Mouse (Mus musculus) neural tube, embryonic 14.5 days (tissue): ENCODE results near the gene Fbp1. TPM values are rescaled to one million over a fixed set of nuclear protein-coding genes. Genes with fewer than 3 reads are reported as not detected.

Experiments used
- ATAC-seq: fragments of 200-750 bp; cut with Nextera tagmentation; 2 replicates; pipeline ENCODE4 v1.8.0; 2017; ENCODE audit warnings: low read depth, mild to moderate bottlenecking, moderate TSS enrichment, moderate library complexity
- H3K27ac ChIP-seq: fragments of 300-500 bp; sonication (generic); 2 replicates; pipeline ENCODE4 v1.5.1; 2014; ENCODE audit warnings: low read depth, mild to moderate bottlenecking, control low read depth, low read length, moderate library complexity, mixed read lengths
- H3K27me3 ChIP-seq: fragments of 300-500 bp; sonication (generic); 2 replicates; pipeline ENCODE4 v1.6.1; 2014; ENCODE audit warnings: low read length; ENCODE audit not compliant: control insufficient read depth, insufficient read depth
- H3K36me3 ChIP-seq: fragments of 300-500 bp; sonication (generic); 2 replicates; pipeline ENCODE4 v1.6.1; 2014; ENCODE audit warnings: low read length, mixed read lengths; ENCODE audit not compliant: control insufficient read depth, insufficient read depth
- H3K4me1 ChIP-seq: fragments of 300-500 bp; sonication (generic); 2 replicates; pipeline ENCODE4 v1.6.1; 2014; ENCODE audit warnings: low read length; ENCODE audit not compliant: control insufficient read depth, insufficient read depth
- H3K4me2 ChIP-seq: fragments of 300-500 bp; sonication (generic); 2 replicates; pipeline ENCODE4 v1.6.1; 2014; ENCODE audit warnings: mild to moderate bottlenecking, low read depth, low read length, control low read depth
- H3K4me3 ChIP-seq: fragments of 300-500 bp; sonication (generic); 2 replicates; pipeline ENCODE4 v1.5.1; 2014; ENCODE audit warnings: low read depth, low read length, control low read depth, mixed read lengths
- H3K9ac ChIP-seq: fragments of 300-500 bp; sonication (generic); replicated peaks from 2 replicates; pipeline ENCODE4 v1.6.1; 2014; ENCODE audit warnings: low read depth, mild to moderate bottlenecking, control low read depth, low read length, mixed read lengths
- H3K9me3 ChIP-seq: fragments of 300-500 bp; sonication (generic); 2 replicates; pipeline ENCODE4 v1.6.1; 2016; ENCODE audit warnings: low read length; ENCODE audit not compliant: control insufficient read depth
- WGBS: fragments of 180-500 bp; shearing (Covaris S2); extraction: QIAGEN DNeasy Blood & Tissue Kit; methylation state at CpG from one replicate; pipeline ENCODE4 v1.1.7; 2014; 5-methylcytosine and 5-hydroxymethylcytosine counted together
- polyA plus RNA-seq: library from polyadenylated mRNA; unstranded; fragments of >200 nt; fragmentation: Nextera tagmentation; extraction: Ambion mirVana; gene quantifications from 2 replicates; pipeline ENCODE4 v1.2.1, GENCODE M21; 2014

The Fbp1 gene
- polyA plus RNA-seq, 1 experiment from 2014 or later, result 0.27 TPM

GRCm38 (mm10) chr13:62893044-62893842, 5.2 kb upstream of the Fbp1 start:
- H3K4me2 ChIP-seq, result no peak overlapping the region
- ATAC-seq, result no peak
- no peak overlapping the region for H3K27ac ChIP-seq
- peaks cover 6% of the 10 kb centered on the region; the same call in 1 of the 2 replicates for H3K27me3 ChIP-seq
- H3K9ac ChIP-seq, result no peak overlapping the region
- no peaks in the 10 kb centered on the region for H3K36me3 ChIP-seq
- H3K4me1 ChIP-seq, result no peaks in the 10 kb centered on the region
- H3K9me3 ChIP-seq, result no peaks in the 10 kb centered on the region
- no peak overlapping the region for H3K4me3 ChIP-seq
- WGBS, result 85% methylated on average over 9 of the region's 9 CpGs

GRCm38 (mm10) chr13:62889311-62889710, 1.2 kb upstream of the Fbp1 start:
- Histone ChIP-seq H3K4me3 (no peak overlapping the region), H3K9me3 (no peaks in the 10 kb centered on the region), H3K4me2 (no peak overlapping the region), H3K27me3 (peaks cover 9% of the 10 kb centered on the region; the same call in 1 of the 2 replicates), H3K4me1 (0 out of 2 replicates have a peak, but pooled peaks cover 3% of the 10 kb centered on the region), H3K9ac (no peak overlapping the region), H3K36me3 (no peaks in the 10 kb centered on the region), H3K27ac (no peak overlapping the region)
- no peak for ATAC-seq
- WGBS, result 93% methylated on average over 2 of the region's 2 CpGs

GRCm38 (mm10) chr13:62884536-62884935, 3.5 kb downstream of the Fbp1 start:
- WGBS, result 84% methylated on average over 3 of the region's 3 CpGs
- H3K4me3 ChIP-seq, result no peak overlapping the region
- peaks cover 9% of the 10 kb centered on the region; the same call in 1 of the 2 replicates for H3K27me3 ChIP-seq
- no peaks in the 10 kb centered on the region for H3K36me3 ChIP-seq
- H3K4me1 ChIP-seq, result 0 out of 2 replicates have a peak, but pooled peaks cover 3% of the 10 kb centered on the region
- no peak for ATAC-seq
- H3K9ac ChIP-seq, result no peak overlapping the region
- H3K9me3 ChIP-seq, result no peaks in the 10 kb centered on the region
- no peak overlapping the region for H3K4me2 ChIP-seq
- H3K27ac ChIP-seq, result no peak overlapping the region

- WGBS, result 93% methylated on average over 9 of the region's 9 CpGs
- no peak for ATAC-seq
- 0 out of 2 replicates have a peak, but pooled peaks cover 3% of the 10 kb centered on the region for H3K4me1 ChIP-seq
- H3K9me3 ChIP-seq, result no peaks in the 10 kb centered on the region
- H3K9ac ChIP-seq, result no peak overlapping the region
- H3K4me3 ChIP-seq, result no peak overlapping the region
- 0 out of 2 replicates have a peak, but pooled peaks cover 5% of the 10 kb centered on the region for H3K27me3 ChIP-seq
- H3K27ac ChIP-seq, result no peak overlapping the region
- no peaks in the 10 kb centered on the region for H3K36me3 ChIP-seq
- no peak overlapping the region for H3K4me2 ChIP-seq
Measured at GRCm38 (mm10) chr13:62883925-62884324, 4.2 kb downstream of the Fbp1 start.

GRCm38 (mm10) chr13:62883436-62883835, 4.6 kb downstream of the Fbp1 start:
- H3K27me3 ChIP-seq, result 0 out of 2 replicates have a peak, but pooled peaks cover 5% of the 10 kb centered on the region
- no peak overlapping the region for H3K27ac ChIP-seq
- no peak overlapping the region for H3K9ac ChIP-seq
- no peaks in the 10 kb centered on the region for H3K9me3 ChIP-seq
- 0 out of 2 replicates have a peak, but pooled peaks cover 3% of the 10 kb centered on the region for H3K4me1 ChIP-seq
- H3K36me3 ChIP-seq, result no peaks in the 10 kb centered on the region
- H3K4me3 ChIP-seq, result no peak overlapping the region
- 65% methylated on average over 2 of the region's 2 CpGs for whole genome bisulfite sequencing
- no peak overlapping the region for H3K4me2 ChIP-seq
- ATAC-seq, result no peak

- Histone ChIP-seq H3K4me1 (0 out of 2 replicates have a peak, but pooled peaks cover 3% of the 10 kb centered on the region), H3K4me2 (no peak overlapping the region), H3K27me3 (0 out of 2 replicates have a peak, but pooled peaks cover 3% of the 10 kb centered on the region), H3K36me3 (no peaks in the 10 kb centered on the region), H3K9me3 (no peaks in the 10 kb centered on the region), H3K4me3 (no peak overlapping the region), H3K9ac (no peak overlapping the region), H3K27ac (no peak overlapping the region)
- 92% methylated on average over 5 of the region's 5 CpGs for WGBS
- no peak for ATAC-seq
Measured at GRCm38 (mm10) chr13:62882856-62883255, 5.2 kb downstream of the Fbp1 start.

GRCm38 (mm10) chr13:62881336-62881735, 6.7 kb downstream of the Fbp1 start:
- Histone ChIP-seq H3K27me3 (no peaks in the 10 kb centered on the region), H3K4me3 (no peak overlapping the region), H3K36me3 (no peaks in the 10 kb centered on the region), H3K4me2 (no peak overlapping the region), H3K9me3 (no peaks in the 10 kb centered on the region), H3K9ac (no peak overlapping the region), H3K27ac (no peak overlapping the region), H3K4me1 (no peaks in the 10 kb centered on the region)
- 86% methylated on average over 9 of the region's 9 CpGs for WGBS
- ATAC-seq, result no peak

- Histone ChIP-seq H3K4me1 (no peaks in the 10 kb centered on the region), H3K9ac (no peak overlapping the region), H3K4me2 (no peak overlapping the region), H3K27ac (no peak overlapping the region), H3K4me3 (no peak overlapping the region), H3K36me3 (no peaks in the 10 kb centered on the region), H3K9me3 (no peaks in the 10 kb centered on the region), H3K27me3 (no peaks in the 10 kb centered on the region)
- no peak for ATAC-seq
- WGBS, result 26% methylated on average over 8 of the region's 8 CpGs
Measured at GRCm38 (mm10) chr13:62879831-62880615, 8.1 kb downstream of the Fbp1 start.

GRCm38 (mm10) chr13:62879411-62879810, 8.7 kb downstream of the Fbp1 start:
- H3K36me3 ChIP-seq, result no peaks in the 10 kb centered on the region
- H3K9ac ChIP-seq, result no peak overlapping the region
- WGBS, result 24% methylated on average over 6 of the region's 6 CpGs
- no peaks in the 10 kb centered on the region for H3K27me3 ChIP-seq
- no peaks in the 10 kb centered on the region for H3K9me3 ChIP-seq
- H3K4me2 ChIP-seq, result no peak overlapping the region
- H3K27ac ChIP-seq, result no peak overlapping the region
- no peak for ATAC-seq
- no peak overlapping the region for H3K4me3 ChIP-seq
- no peaks in the 10 kb centered on the region for H3K4me1 ChIP-seq
